Mouse (Mus musculus) liver, adult (tissue): ENCODE measurements around the gene Them7.

Experiments used
- GATA4 ChIP-seq: IDR thresholded peaks from 2 replicates; pipeline ENCODE4 v1.6.1; 2014; ENCODE audit warnings: mild to moderate bottlenecking, low read length; ENCODE audit not compliant: insufficient replicate concordance

The Them7 gene

GRCm38 (mm10) chr2:105317556-105318184 lies 93.5 kb downstream of the Them7 start:
- no peak for TF ChIP-seq GATA4

GRCm38 (mm10) chr2:105326067-105326466 lies 101.9 kb downstream of the Them7 start:
- no peak for TF ChIP-seq GATA4

- TF ChIP-seq GATA4 = no peak
Observed at GRCm38 (mm10) chr2:105330024-105330423, 105.9 kb downstream of the Them7 start.

- TF ChIP-seq GATA4 = no peak
Observed at GRCm38 (mm10) chr2:105333107-105333506, 109.0 kb downstream of the Them7 start.

GRCm38 (mm10) chr2:105333976-105334713 lies 110.0 kb downstream of the Them7 start:
- TF ChIP-seq GATA4 = no peak

- TF ChIP-seq GATA4 = no peak
Observed at GRCm38 (mm10) chr2:105335661-105336060, 111.5 kb downstream of the Them7 start.

- no peak for TF ChIP-seq GATA4
Observed at GRCm38 (mm10) chr2:105336314-105337027, 112.4 kb downstream of the Them7 start.

- no peak for TF ChIP-seq GATA4
Observed at GRCm38 (mm10) chr2:105337171-105337875, 113.2 kb downstream of the Them7 start.

GRCm38 (mm10) chr2:105339993-105340392 lies 115.9 kb downstream of the Them7 start:
- TF ChIP-seq GATA4 = no peak

GRCm38 (mm10) chr2:105348886-105349285 lies 124.8 kb downstream of the Them7 start:
- TF ChIP-seq GATA4 = no peak

- no peak for TF ChIP-seq GATA4
Observed at GRCm38 (mm10) chr2:105356791-105357190, 132.7 kb downstream of the Them7 start.

GRCm38 (mm10) chr2:105358040-105358439 lies 133.9 kb downstream of the Them7 start:
- TF ChIP-seq GATA4 = no peak

- no peak for TF ChIP-seq GATA4
Observed at GRCm38 (mm10) chr2:105367623-105368022, 143.5 kb downstream of the Them7 start.

GRCm38 (mm10) chr2:105370240-105370639 lies 146.1 kb downstream of the Them7 start:
- no peak for TF ChIP-seq GATA4

- no peak for TF ChIP-seq GATA4
Observed at GRCm38 (mm10) chr2:105370698-105371097, 146.6 kb downstream of the Them7 start.
